Mouse (Mus musculus): ENCODE results near the gene Stard9. TPM values are rescaled to one million over a fixed set of nuclear protein-coding genes. Genes with fewer than 3 reads are reported as not detected.

Stard9 gene
- polyA plus RNA-seq (2014; fragmentation: Illumina TruSeq; extraction: RNeasy Lipid Tissue Mini Kit (QIAGEN cat#74804); ENCODE audit: insufficient read depth, low read depth, low replicate concordance) = 18.7 TPM

DNA sequence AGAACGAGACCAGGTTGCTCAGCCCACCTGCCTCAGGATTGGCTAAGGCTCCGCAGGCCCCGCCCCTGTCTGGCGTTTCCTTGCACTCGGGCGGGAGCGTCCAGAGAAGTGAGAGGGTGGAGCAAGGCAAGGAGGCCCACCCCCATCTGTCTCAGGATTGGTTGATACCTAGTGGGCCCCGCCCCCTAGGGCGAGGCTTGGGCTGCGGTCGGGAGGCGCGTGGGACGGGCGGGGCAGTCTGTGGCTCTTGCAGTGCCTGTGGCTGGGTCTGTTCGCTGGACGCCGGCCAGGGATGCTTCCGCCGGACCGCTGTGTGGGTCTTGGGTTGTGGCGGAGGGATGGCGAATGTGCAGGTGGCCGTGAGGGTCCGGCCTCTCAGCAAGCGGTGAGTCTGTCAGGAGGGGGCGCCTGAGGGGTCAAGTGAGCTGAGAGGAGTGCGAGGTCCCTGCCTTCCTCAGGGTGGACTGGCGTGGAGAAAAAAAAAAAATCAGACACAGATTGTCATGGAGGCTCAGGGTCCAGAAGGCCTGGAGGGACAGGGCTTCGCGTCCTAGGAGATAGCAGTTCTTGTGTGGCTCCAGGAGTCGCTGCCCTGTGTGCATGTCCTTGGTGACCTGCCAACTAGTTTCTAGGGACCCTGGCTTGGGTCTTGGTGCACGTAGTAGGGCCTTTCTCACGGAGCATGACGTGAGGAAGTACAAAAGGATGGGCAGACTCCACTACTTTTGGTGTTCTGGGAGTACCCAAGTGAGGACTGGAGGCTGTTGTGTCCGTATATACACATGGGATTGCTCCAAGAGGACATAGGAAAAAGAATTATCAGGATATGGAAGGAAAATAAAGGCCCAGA, at the start of gene Stard9:
Gene Stard9, plus strand, starts transcription at position 236 of the 850 bp plus-strand sequence.

DNA sequence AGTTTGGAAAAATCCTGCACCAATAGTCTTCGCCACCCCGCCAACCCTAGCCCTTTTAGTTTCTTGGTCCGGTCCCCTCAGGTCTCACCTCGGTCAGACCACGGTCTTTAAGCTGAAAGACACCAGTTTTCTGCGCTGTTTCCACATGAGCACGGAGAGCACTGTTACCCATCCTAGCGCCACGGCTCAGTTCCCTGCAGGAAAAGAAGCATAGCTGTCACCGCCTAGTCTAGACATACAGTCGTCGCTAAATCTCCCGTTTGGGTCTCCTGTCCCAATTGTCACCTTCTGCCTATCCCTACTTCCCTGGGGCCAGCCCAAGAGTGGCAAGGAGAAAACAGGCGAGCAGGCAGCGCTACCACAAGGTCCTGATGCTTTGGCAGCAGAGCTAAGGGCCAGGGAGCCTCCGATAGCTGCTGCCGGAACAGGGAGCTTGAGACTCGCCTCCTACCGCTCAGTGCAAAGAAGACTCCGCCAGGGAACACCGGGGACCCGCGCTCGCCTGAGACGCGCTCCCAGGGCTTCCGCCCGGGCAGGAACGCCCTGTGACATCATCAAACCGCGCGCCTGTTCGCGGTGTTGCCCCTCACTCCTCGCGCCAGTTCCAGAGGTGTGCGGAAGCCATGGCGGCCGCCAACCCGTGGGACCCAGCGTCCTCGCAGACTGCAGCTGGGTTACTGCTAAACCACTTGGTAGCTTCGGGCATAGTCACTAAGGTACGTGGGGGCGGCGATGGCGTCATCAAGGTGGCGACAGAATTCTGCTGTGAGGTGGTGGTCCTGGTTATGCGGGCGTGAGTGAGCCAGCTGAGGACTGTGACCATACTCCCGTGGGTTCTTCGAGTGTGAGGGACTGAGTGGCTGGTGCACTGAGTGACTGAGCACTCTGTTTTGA, 19.8 kb upstream of the Stard9 start, which contains the start of the genes Haus2 and Lrrc57:
Gene Haus2, plus strand, starts transcription at position 554 of the 894 bp plus-strand sequence.
Gene Lrrc57, minus strand, starts transcription at position 691 of the 894 bp plus-strand sequence.

Other genes with a start within 250 kb of the Stard9 start
- 5.6 TPM for gene Ganc, start 225.2 kb upstream of the Stard9 start, polyA plus RNA-seq (2014; fragmentation: Illumina TruSeq; extraction: RNeasy Lipid Tissue Mini Kit (QIAGEN cat#74804); ENCODE audit: insufficient read depth, low read depth, low replicate concordance)
- 20.3 TPM for gene Tmem87a, start 225.0 kb upstream of the Stard9 start, polyA plus RNA-seq (2014; fragmentation: Illumina TruSeq; extraction: RNeasy Lipid Tissue Mini Kit (QIAGEN cat#74804); ENCODE audit: insufficient read depth, low read depth, low replicate concordance)
- 0.68 TPM for gene Capn3, start 173.1 kb upstream of the Stard9 start, polyA plus RNA-seq (2014; fragmentation: Illumina TruSeq; extraction: RNeasy Lipid Tissue Mini Kit (QIAGEN cat#74804); ENCODE audit: insufficient read depth, low read depth, low replicate concordance)
- 18.7 TPM for gene Zfp106, start 65.3 kb upstream of the Stard9 start, polyA plus RNA-seq (2014; fragmentation: Illumina TruSeq; extraction: RNeasy Lipid Tissue Mini Kit (QIAGEN cat#74804); ENCODE audit: insufficient read depth, low read depth, low replicate concordance)
- 31.7 TPM for gene Snap23, start 61.5 kb upstream of the Stard9 start, polyA plus RNA-seq (2014; fragmentation: Illumina TruSeq; extraction: RNeasy Lipid Tissue Mini Kit (QIAGEN cat#74804); ENCODE audit: insufficient read depth, low read depth, low replicate concordance)
- gene Haus2, start 19.7 kb upstream of the Stard9 start, polyA plus RNA-seq (2014; fragmentation: Illumina TruSeq; extraction: RNeasy Lipid Tissue Mini Kit (QIAGEN cat#74804); ENCODE audit: insufficient read depth, low read depth, low replicate concordance) = 8.7 TPM
- gene Lrrc57, start 19.6 kb upstream of the Stard9 start, polyA plus RNA-seq (2014; fragmentation: Illumina TruSeq; extraction: RNeasy Lipid Tissue Mini Kit (QIAGEN cat#74804); ENCODE audit: insufficient read depth, low read depth, low replicate concordance) = 19.1 TPM
- gene Cdan1, start 221.0 kb downstream of the Stard9 start, polyA plus RNA-seq (2014; fragmentation: Illumina TruSeq; extraction: RNeasy Lipid Tissue Mini Kit (QIAGEN cat#74804); ENCODE audit: insufficient read depth, low read depth, low replicate concordance) = 4.9 TPM
- 2.0 TPM for gene Ttbk2, start 221.5 kb downstream of the Stard9 start, polyA plus RNA-seq (2014; fragmentation: Illumina TruSeq; extraction: RNeasy Lipid Tissue Mini Kit (QIAGEN cat#74804); ENCODE audit: insufficient read depth, low read depth, low replicate concordance)